Mouse (Mus musculus) kidney, embryonic 14.5 days (tissue): Measurements from ENCODE around the gene Xlr4c. TPM values are rescaled to one million over a fixed set of nuclear protein-coding genes. Genes with fewer than 3 reads are reported as not detected.
"Not testable (repeated sequence)": the region's sequence is repeated elsewhere in the genome, so short reads cannot be mapped to it uniquely, and the experiment has no call there.

ENCODE experiments used
- ATAC-seq: fragments of 200-750 bp; cut with Nextera tagmentation; 2 replicates; pipeline ENCODE4 v1.8.0; 2017; ENCODE audit warnings: moderate number of reproducible peaks, mild to moderate bottlenecking, moderate TSS enrichment, moderate library complexity; ENCODE audit not compliant: low FRiP score, low TSS enrichment
- H3K27ac ChIP-seq: fragments of 300-500 bp; sonication (generic); 2 replicates; pipeline ENCODE4 v1.5.1; 2014; ENCODE audit warnings: low read depth, mild to moderate bottlenecking, low read length, moderate library complexity, mixed read lengths
- H3K27me3 ChIP-seq: fragments of 300-500 bp; sonication (generic); 2 replicates; pipeline ENCODE4 v1.6.1; 2014; ENCODE audit warnings: mild to moderate bottlenecking, low read length; ENCODE audit not compliant: control insufficient read depth, insufficient read depth
- H3K36me3 ChIP-seq: fragments of 300-500 bp; sonication (generic); 2 replicates; pipeline ENCODE4 v1.6.1; 2014; ENCODE audit warnings: low read length, mixed read lengths; ENCODE audit not compliant: control insufficient read depth, insufficient read depth
- H3K4me1 ChIP-seq: fragments of 300-500 bp; sonication (generic); 2 replicates; pipeline ENCODE4 v1.6.1; 2014; ENCODE audit warnings: low read length, mixed read lengths; ENCODE audit not compliant: control insufficient read depth, insufficient read depth
- H3K4me2 ChIP-seq: fragments of 300-500 bp; sonication (generic); replicated peaks from 2 replicates; pipeline ENCODE4 v1.6.1; 2014; ENCODE audit warnings: low read depth, mild to moderate bottlenecking, low read length
- H3K4me3 ChIP-seq: fragments of 300-500 bp; sonication (generic); 2 replicates; pipeline ENCODE4 v1.5.1; 2014; ENCODE audit warnings: mild to moderate bottlenecking, low read length
- H3K9ac ChIP-seq: fragments of 300-500 bp; sonication (generic); 2 replicates; pipeline ENCODE4 v1.6.1; 2014; ENCODE audit warnings: low read depth, mild to moderate bottlenecking, low read length, moderate library complexity
- H3K9me3 ChIP-seq: fragments of 300-500 bp; sonication (generic); 2 replicates; pipeline ENCODE4 v1.6.1; 2016; ENCODE audit warnings: low read length; ENCODE audit not compliant: control insufficient read depth
- WGBS: fragments of 180-500 bp; shearing (Covaris S2); extraction: QIAGEN DNeasy Blood & Tissue Kit; methylation state at CpG from one replicate; pipeline ENCODE4 v1.1.7; 2014; 5-methylcytosine and 5-hydroxymethylcytosine counted together
- polyA plus RNA-seq: library from polyadenylated mRNA; unstranded; fragments of >200 nt; fragmentation: Nextera tagmentation; extraction: Ambion mirVana; gene quantifications from 2 replicates; pipeline ENCODE4 v1.2.1, GENCODE M21; 2014

Xlr4c gene
- polyA plus RNA-seq, 1 experiment from 2014 or later = not detected

DNA sequence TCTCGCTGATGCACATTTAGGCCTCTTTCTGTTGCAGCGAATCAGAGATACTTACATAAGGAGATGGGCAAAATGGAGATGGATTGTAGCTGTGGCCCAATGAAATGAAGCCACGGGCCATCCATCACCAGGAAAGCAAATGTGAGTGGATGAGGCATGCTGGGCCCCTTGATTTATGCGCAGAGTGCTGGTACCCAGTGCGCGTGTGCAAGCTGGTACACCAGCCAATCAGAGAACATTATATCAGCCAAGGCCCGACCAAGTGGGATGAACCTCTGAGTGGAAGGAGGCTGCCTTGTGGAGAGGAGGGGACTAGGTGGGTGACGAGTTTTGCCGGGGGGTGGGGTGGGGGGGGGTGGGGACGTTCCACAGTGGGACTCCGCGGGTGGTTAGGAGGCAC is 51.0 kb downstream of the Xlr4c start, which contains the start of gene Xlr3b:
Xlr3b (plus strand) TSS at position 274 of the 400 bp plus-strand sequence.
- not testable (repeated sequence) for ATAC-seq, H3K36me3 ChIP-seq, H3K27me3 ChIP-seq, H3K4me3 ChIP-seq, H3K4me1 ChIP-seq, H3K9ac ChIP-seq, H3K27ac ChIP-seq, H3K4me2 ChIP-seq, H3K9me3 ChIP-seq
- WGBS = 73% methylated on average over 12 of the region's 12 CpGs

Other genes with a start within 250 kb of the Xlr4c start
- gene Pnma5, start 206.0 kb downstream of the Xlr4c start, polyA plus RNA-seq = not detected in 2 replicates
- gene Pnma3, start 178.3 kb downstream of the Xlr4c start, polyA plus RNA-seq = 0.12 TPM in 1 of 2 replicates, not detected in the other
- 0.46 TPM in 1 of 2 replicates, not detected in the other for gene Xlr4a, start 160.7 kb downstream of the Xlr4c start, polyA plus RNA-seq
- 0.51 and 1.4 TPM in 2 replicates for gene Xlr3a, start 146.0 kb downstream of the Xlr4c start, polyA plus RNA-seq
- gene Gm14685, start 126.1 kb downstream of the Xlr4c start, polyA plus RNA-seq = not detected in 2 replicates
- gene Xlr5b, start 94.3 kb downstream of the Xlr4c start, polyA plus RNA-seq = not detected in 2 replicates
- not detected in 2 replicates for gene DXBay18, start 93.7 kb downstream of the Xlr4c start, polyA plus RNA-seq
- gene Spin2d, start 66.1 kb downstream of the Xlr4c start, polyA plus RNA-seq = not detected in 2 replicates
- 6.0 and 8.6 TPM in 2 replicates for gene Xlr3b, start 50.9 kb downstream of the Xlr4c start, polyA plus RNA-seq
- gene Xlr4b, start 28.8 kb downstream of the Xlr4c start, polyA plus RNA-seq = 0.50 TPM in 1 of 2 replicates, not detected in the other
- 9.1 and 9.9 TPM in 2 replicates for gene F8a, start 14.8 kb downstream of the Xlr4c start, polyA plus RNA-seq
- not detected in 2 replicates for gene Xlr3c, start 22.3 kb upstream of the Xlr4c start, polyA plus RNA-seq
- gene Xlr5a, start 49.8 kb upstream of the Xlr4c start, polyA plus RNA-seq = 0.31 TPM in 1 of 2 replicates, not detected in the other
- gene Xlr5c, start 49.8 kb upstream of the Xlr4c start, polyA plus RNA-seq = not detected in 2 replicates
- not detected in 2 replicates for gene Gm45015, start 93.7 kb upstream of the Xlr4c start, polyA plus RNA-seq
- 11.1 and 17.1 TPM in 2 replicates for gene Zfp275, start 99.5 kb upstream of the Xlr4c start, polyA plus RNA-seq
- not detected in 2 replicates for gene Gm18336, start 155.6 kb upstream of the Xlr4c start, polyA plus RNA-seq
- gene Zfp92, start 168.0 kb upstream of the Xlr4c start, polyA plus RNA-seq = not detected in 2 replicates
- gene Trex2, start 192.2 kb upstream of the Xlr4c start, polyA plus RNA-seq = not detected in 2 replicates
- gene Haus7, start 215.9 kb upstream of the Xlr4c start, polyA plus RNA-seq = 61.2 and 62.3 TPM in 2 replicates
- gene Bgn, start 240.5 kb upstream of the Xlr4c start, polyA plus RNA-seq = 62.5 and 84.0 TPM in 2 replicates